Mouse (Mus musculus): Measurements from ENCODE around the gene Ppp1ca. TPM values are rescaled to one million over a fixed set of nuclear protein-coding genes. Genes with fewer than 3 reads are reported as not detected.
A peak's percentile ranks its signal among the peaks of the same experiment; 100 is the strongest.

Ppp1ca gene
- 1,000 and 1,025 TPM in 2 replicates for polyA plus RNA-seq (2016; fragmentation: Nextera tagmentation; extraction: Ambion mirVana)

GRCm38 (mm10) chr19:4191528-4192250 lies at the start of gene Ppp1ca:
Gene Ppp1ca (plus strand): TSS chr19:4192065.
- H3K4me1 ChIP-seq = peaks cover 45% of the 10 kb centered on the region
- H3K27ac ChIP-seq (replicated peaks) = peak within 1 kb of the TSS; percentile 97
- WGBS = 6% methylated on average over 47 of the region's 47 CpGs
- no peaks in the 10 kb centered on the region for H3K9me3 ChIP-seq
- no peaks in the 10 kb centered on the region; the same call in 1 of the 2 replicates for H3K27me3 ChIP-seq (replicated peaks; ENCODE audit: low read depth, poor library complexity, severe bottlenecking)
- peak; percentile 99 for DNase-seq (ENCODE audit: low spot score)
- H3K4me3 ChIP-seq = peak within 1 kb of the TSS; percentile 97
- peaks cover 38% of the 10 kb centered on the region for H3K36me3 ChIP-seq (replicated peaks)

GRCm38 (mm10) chr19:4142416-4143173 lies 49.3 kb upstream of the Ppp1ca start:
- Histone ChIP-seq H3K4me1 (peaks cover 9% of the 10 kb centered on the region), H3K27ac (replicated peaks) (no peak overlapping the region), H3K4me3 (no peak overlapping the region), H3K27me3 (replicated peaks; ENCODE audit: low read depth, poor library complexity, severe bottlenecking) (no peaks in the 10 kb centered on the region), H3K36me3 (replicated peaks) (no peaks in the 10 kb centered on the region), H3K9me3 (peaks cover 3% of the 10 kb centered on the region; the same call in 1 of the 2 replicates)
- 90% methylated on average over 18 of the region's 18 CpGs for WGBS
- DNase-seq (ENCODE audit: low spot score) = no peak

GRCm38 (mm10) chr19:4143759-4144268 lies 48.1 kb upstream of the Ppp1ca start, which contains the start of gene Cabp4:
Gene Cabp4 (minus strand): TSS chr19:4144033.
- WGBS = 82% methylated on average over 7 of the region's 7 CpGs

GRCm38 (mm10) chr19:4144550-4145498 lies 47.0 kb upstream of the Ppp1ca start:
- WGBS = 78% methylated on average over 16 of the region's 16 CpGs
- Histone ChIP-seq H3K9me3 (peaks cover 3% of the 10 kb centered on the region; the same call in 1 of the 2 replicates), H3K36me3 (replicated peaks) (peaks cover under 1% of the 10 kb centered on the region), H3K27ac (replicated peaks) (no peak overlapping the region), H3K4me1 (peaks cover 23% of the 10 kb centered on the region), H3K27me3 (replicated peaks; ENCODE audit: low read depth, poor library complexity, severe bottlenecking) (no peaks in the 10 kb centered on the region), H3K4me3 (no peak overlapping the region)
- no peak for DNase-seq (ENCODE audit: low spot score)

More at GRCm38 (mm10) chr19:4143759-4144268, 48.1 kb upstream of the Ppp1ca start, which contains the start of gene Cabp4:
- Histone ChIP-seq H3K9me3 (peaks cover 3% of the 10 kb centered on the region; the same call in 1 of the 2 replicates), H3K27ac (replicated peaks) (no peak within 1 kb of the TSS), H3K27me3 (replicated peaks; ENCODE audit: low read depth, poor library complexity, severe bottlenecking) (no peaks in the 10 kb centered on the region), H3K4me1 (peaks cover 19% of the 10 kb centered on the region), H3K36me3 (replicated peaks) (no peaks in the 10 kb centered on the region), H3K4me3 (no peak within 1 kb of the TSS)
- no peak for DNase-seq (ENCODE audit: low spot score)

GRCm38 (mm10) chr19:4145936-4146335 lies 45.9 kb upstream of the Ppp1ca start:
- H3K27me3 ChIP-seq (replicated peaks; ENCODE audit: low read depth, poor library complexity, severe bottlenecking) = no peaks in the 10 kb centered on the region
- 86% methylated on average over 5 of the region's 5 CpGs for WGBS
- no peak overlapping the region for H3K27ac ChIP-seq (replicated peaks)
- peaks cover 12% of the 10 kb centered on the region for H3K36me3 ChIP-seq (replicated peaks)
- peaks cover 24% of the 10 kb centered on the region for H3K4me1 ChIP-seq
- no peak for DNase-seq (ENCODE audit: low spot score)
- H3K4me3 ChIP-seq = no peak overlapping the region
- peaks cover 3% of the 10 kb centered on the region; the same call in 1 of the 2 replicates for H3K9me3 ChIP-seq

GRCm38 (mm10) chr19:4146366-4147021 lies 45.4 kb upstream of the Ppp1ca start:
- H3K4me1 ChIP-seq = peaks cover 29% of the 10 kb centered on the region
- H3K27me3 ChIP-seq (replicated peaks; ENCODE audit: low read depth, poor library complexity, severe bottlenecking) = no peaks in the 10 kb centered on the region
- DNase-seq (ENCODE audit: low spot score) = no peak
- WGBS = 63% methylated on average over 12 of the region's 12 CpGs
- H3K4me3 ChIP-seq = no peak overlapping the region
- H3K9me3 ChIP-seq = peaks cover 3% of the 10 kb centered on the region; the same call in 1 of the 2 replicates
- no peak overlapping the region for H3K27ac ChIP-seq (replicated peaks)
- peaks cover 18% of the 10 kb centered on the region for H3K36me3 ChIP-seq (replicated peaks)

GRCm38 (mm10) chr19:4147022-4147405 lies 44.9 kb upstream of the Ppp1ca start:
- WGBS = 46% methylated on average over 3 of the region's 3 CpGs

GRCm38 (mm10) chr19:4147782-4148490 lies 43.9 kb upstream of the Ppp1ca start:
- Histone ChIP-seq H3K4me3 (peak overlapping the region; percentile 88), H3K27ac (replicated peaks) (peak overlapping the region; percentile 88), H3K4me1 (peaks cover 29% of the 10 kb centered on the region), H3K9me3 (peaks cover 3% of the 10 kb centered on the region; the same call in 1 of the 2 replicates), H3K36me3 (replicated peaks) (peaks cover 32% of the 10 kb centered on the region), H3K27me3 (replicated peaks; ENCODE audit: low read depth, poor library complexity, severe bottlenecking) (no peaks in the 10 kb centered on the region)
- WGBS = 34% methylated on average over 9 of the region's 9 CpGs
- DNase-seq (ENCODE audit: low spot score) = no peak

More at GRCm38 (mm10) chr19:4147022-4147405, 44.9 kb upstream of the Ppp1ca start:
- peaks cover 29% of the 10 kb centered on the region for H3K4me1 ChIP-seq
- no peak overlapping the region for H3K4me3 ChIP-seq
- no peaks in the 10 kb centered on the region for H3K27me3 ChIP-seq (replicated peaks; ENCODE audit: low read depth, poor library complexity, severe bottlenecking)
- no peak for DNase-seq (ENCODE audit: low spot score)
- H3K9me3 ChIP-seq = peaks cover 3% of the 10 kb centered on the region; the same call in 1 of the 2 replicates
- peaks cover 23% of the 10 kb centered on the region for H3K36me3 ChIP-seq (replicated peaks)
- no peak overlapping the region for H3K27ac ChIP-seq (replicated peaks)

GRCm38 (mm10) chr19:4148491-4148806 lies 43.4 kb upstream of the Ppp1ca start, which contains the start of gene Coro1b:
Gene Coro1b (plus strand): TSS chr19:4148619.
- Histone ChIP-seq H3K27me3 (replicated peaks; ENCODE audit: low read depth, poor library complexity, severe bottlenecking) (no peaks in the 10 kb centered on the region), H3K27ac (replicated peaks) (peak within 1 kb of the TSS; percentile 88), H3K4me1 (peaks cover 29% of the 10 kb centered on the region), H3K36me3 (replicated peaks) (peaks cover 37% of the 10 kb centered on the region), H3K4me3 (peak within 1 kb of the TSS; percentile 88), H3K9me3 (peaks cover 3% of the 10 kb centered on the region; the same call in 1 of the 2 replicates)
- WGBS = under 1% methylated on average over 33 of the region's 33 CpGs
- peak; percentile 98 for DNase-seq (ENCODE audit: low spot score)

GRCm38 (mm10) chr19:4148819-4149218 lies 43.0 kb upstream of the Ppp1ca start:
- H3K4me1 ChIP-seq = peaks cover 32% of the 10 kb centered on the region
- H3K4me3 ChIP-seq = peak overlapping the region; percentile 88
- H3K36me3 ChIP-seq (replicated peaks) = peaks cover 41% of the 10 kb centered on the region
- no peaks in the 10 kb centered on the region for H3K27me3 ChIP-seq (replicated peaks; ENCODE audit: low read depth, poor library complexity, severe bottlenecking)
- no peak for DNase-seq (ENCODE audit: low spot score)
- WGBS = 5% methylated on average over 8 of the region's 8 CpGs
- peaks cover 3% of the 10 kb centered on the region; the same call in 1 of the 2 replicates for H3K9me3 ChIP-seq
- peak overlapping the region; percentile 88 for H3K27ac ChIP-seq (replicated peaks)

GRCm38 (mm10) chr19:4149283-4149682 lies 42.6 kb upstream of the Ppp1ca start:
- H3K4me1 ChIP-seq = peaks cover 35% of the 10 kb centered on the region
- peaks cover 3% of the 10 kb centered on the region; the same call in 1 of the 2 replicates for H3K9me3 ChIP-seq
- 0 out of 2 replicates have a peak overlapping the region, but pooled peaks have one; percentile 88 for H3K27ac ChIP-seq (replicated peaks)
- 90% methylated on average over 11 of the region's 11 CpGs for WGBS
- no peak for DNase-seq (ENCODE audit: low spot score)
- peak overlapping the region; percentile 88 for H3K4me3 ChIP-seq
- no peaks in the 10 kb centered on the region for H3K27me3 ChIP-seq (replicated peaks; ENCODE audit: low read depth, poor library complexity, severe bottlenecking)
- peaks cover 44% of the 10 kb centered on the region for H3K36me3 ChIP-seq (replicated peaks)

All from embryonic facial prominence, embryonic 10.5 days (tissue).